ENCODE assay signal across 9 mouse cellular contexts in genomic region chr11:89024181-89024881, GRCm38 (mm10). TPM values are rescaled to one million over a fixed set of nuclear protein-coding genes. Genes with fewer than 3 reads are reported as not detected.
A peak's percentile ranks its signal among the peaks of the same experiment; 100 is the strongest.
DNase-seq lines count a peak whose midpoint lies in the region; ATAC-seq and TF ChIP-seq lines count a peak whose summit lies in the region.
"Had no signal": no experiment of that assay in that cellular context is flagged by ENCODE, and none has a peak within 500 bp of the region (broad histone marks: within the 10 kb centered on the region; RNA-seq: fewer than 3 reads in every experiment).

No protein-coding gene starts in this region.

- no peaks in the 10 kb centered on the region for H3K9me3 ChIP-seq in lung, embryonic 14.5 days (ENCODE audit: low read depth, low read length)
- H3K9me3 ChIP-seq in forebrain, embryonic 10.5 days: no peaks in the 10 kb centered on the region

- no peaks in the 10 kb centered on the region; the same call in 1 of the 2 replicates for H3K36me3 ChIP-seq in lung, embryonic 14.5 days (ENCODE audit: insufficient read depth)
- no peaks in the 10 kb centered on the region for H3K36me3 ChIP-seq in forebrain, embryonic 10.5 days (replicated peaks)

- 21% methylated on average over 11 of the region's 11 CpGs for WGBS in lung, embryonic 14.5 days
- 86% methylated on average over 11 of the region's 11 CpGs for WGBS in forebrain, embryonic 10.5 days

- TF ChIP-seq CTCF in brain, embryonic 14.5 days (IDR thresholded peaks at IDR 0.05; ENCODE audit: borderline replicate concordance, extremely low read depth, insufficient read depth, insufficient read length): no peak
- TF ChIP-seq CTCF in lung, embryonic 14.5 days (IDR thresholded peaks at IDR 0.05; ENCODE audit: low read depth): no peak

- no peak for TF ChIP-seq POLR2A in brain, embryonic 14.5 days (IDR thresholded peaks at IDR 0.05; ENCODE audit: borderline replicate concordance, extremely low read depth, insufficient read depth, insufficient read length, poor library complexity, severe bottlenecking)

- H3K9ac ChIP-seq in lung, embryonic 14.5 days: no peak overlapping the region

- peak overlapping the region; percentile 67 for H3K27ac ChIP-seq in lung, embryonic 14.5 days (ENCODE audit: low read depth)
- H3K27ac ChIP-seq in forebrain, embryonic 10.5 days: no peak overlapping the region

- ATAC-seq in lung, embryonic 14.5 days (ENCODE audit: insufficient read depth): peak; percentile 81

- H3K4me3 ChIP-seq in lung, embryonic 14.5 days (ENCODE audit: low read depth, low read length): no peak overlapping the region
- no peak overlapping the region for H3K4me3 ChIP-seq in forebrain, embryonic 10.5 days

- DNase-seq in right cerebral cortex, postnatal 10 days (ENCODE audit: low spot score in 2 of 2): peak; percentile 62 to 64
- DNase-seq in right cerebral cortex, postnatal 25 days: no peak
- DNase-seq in brain, embryonic 14.5 days (ENCODE audit: low read depth): peak; percentile 44
- DNase-seq in heart, adult 8-10 months (ENCODE audit: low spot score): peak; percentile 87
- peak; percentile 86 for DNase-seq in kidney, adult 18-20 months
- peak; percentile 89 for DNase-seq in lung, embryonic 14.5 days
- DNase-seq in spleen, postnatal 4 days (ENCODE audit: low spot score in 2 of 2): peak; percentile 57 to 71
- no peak for DNase-seq in forebrain, embryonic 10.5 days (ENCODE audit: extremely low spot score, low spot score)

- H3K4me2 ChIP-seq in lung, embryonic 14.5 days: peak overlapping the region; percentile 19; the same call in 1 of the 2 replicates

- no peaks in the 10 kb centered on the region for H3K27me3 ChIP-seq in lung, embryonic 14.5 days (ENCODE audit: insufficient read depth, low read length)
- no peaks in the 10 kb centered on the region for H3K27me3 ChIP-seq in forebrain, embryonic 10.5 days (ENCODE audit: poor library complexity, severe bottlenecking)

- peaks cover 6% of the 10 kb centered on the region for H3K4me1 ChIP-seq in lung, embryonic 14.5 days (ENCODE audit: insufficient read depth)
- H3K4me1 ChIP-seq in forebrain, embryonic 10.5 days: 0 out of 2 replicates have a peak, but pooled peaks cover 4% of the 10 kb centered on the region

RNA-seq across cellular contexts. Expression of gene Trim25, which starts 25.2 kb away (rescaled TPM):
- 1.7 and 3.2 TPM in 2 replicates for polyA plus RNA-seq in brain, embryonic 14.5 days (2012; rRNA removed)
- total RNA-seq in heart, adult 8-10 months (2022): 10 to 100 TPM; 16.8 to 21.3 (median 17.1) TPM
- polyA plus RNA-seq in lung, embryonic 14.5 days (2014; fragmentation: Nextera tagmentation; extraction: Ambion mirVana): 13.4 and 13.8 TPM in 2 replicates
- 2.1 and 2.5 TPM in 2 replicates for polyA plus RNA-seq in forebrain, embryonic 10.5 days (2016; fragmentation: Nextera tagmentation; extraction: Ambion mirVana)

RNA-seq across cellular contexts. Expression of gene Dgke, which starts 42.3 kb away (rescaled TPM):
- polyA plus RNA-seq in brain, embryonic 14.5 days (2012; rRNA removed): 18.4 and 23.1 TPM in 2 replicates
- total RNA-seq in heart, adult 8-10 months (2022): 10 to 100 TPM in 2 of 4 experiments, 1 to 10 TPM in 2; 7.6 to 14.8 (median 11.0) TPM
- polyA plus RNA-seq in lung, embryonic 14.5 days (2014; fragmentation: Nextera tagmentation; extraction: Ambion mirVana): 5.5 and 5.8 TPM in 2 replicates
- 4.3 and 4.8 TPM in 2 replicates for polyA plus RNA-seq in forebrain, embryonic 10.5 days (2016; fragmentation: Nextera tagmentation; extraction: Ambion mirVana)

RNA-seq across cellular contexts. Expression of gene Gm525, which starts 49.3 kb away (rescaled TPM):
- polyA plus RNA-seq in brain, embryonic 14.5 days (2012; rRNA removed): 0.56 TPM in 1 of 2 replicates, not detected in the other
- total RNA-seq in heart, adult 8-10 months (2022): under 1 TPM in 1 of 4 experiments, not detected in 3; 0.60 TPM
- 0.38 TPM in 1 of 2 replicates, not detected in the other for polyA plus RNA-seq in lung, embryonic 14.5 days (2014; fragmentation: Nextera tagmentation; extraction: Ambion mirVana)
- polyA plus RNA-seq in forebrain, embryonic 10.5 days (2016; fragmentation: Nextera tagmentation; extraction: Ambion mirVana): not detected in 2 replicates
- polyA plus RNA-seq: embryonic facial prominence, embryonic 11.5 days had no signal

RNA-seq across cellular contexts. Expression of gene Coil, which starts 54.3 kb away (rescaled TPM):
- 28.9 and 31.3 TPM in 2 replicates for polyA plus RNA-seq in brain, embryonic 14.5 days (2012; rRNA removed)
- total RNA-seq in heart, adult 8-10 months (2022): 1 to 10 TPM; 4.2 to 5.4 (median 4.8) TPM
- 10.8 and 12.2 TPM in 2 replicates for polyA plus RNA-seq in lung, embryonic 14.5 days (2014; fragmentation: Nextera tagmentation; extraction: Ambion mirVana)
- 29.4 TPM in 2 replicates for polyA plus RNA-seq in forebrain, embryonic 10.5 days (2016; fragmentation: Nextera tagmentation; extraction: Ambion mirVana)

RNA-seq across cellular contexts. Expression of gene Elobl, which starts 57.6 kb away (rescaled TPM):
- not detected in 2 replicates for polyA plus RNA-seq in brain, embryonic 14.5 days (2012; rRNA removed)
- not detected for total RNA-seq in heart, adult 8-10 months (2022)
- polyA plus RNA-seq in lung, embryonic 14.5 days (2014; fragmentation: Nextera tagmentation; extraction: Ambion mirVana): not detected in 2 replicates
- not detected in 2 replicates for polyA plus RNA-seq in forebrain, embryonic 10.5 days (2016; fragmentation: Nextera tagmentation; extraction: Ambion mirVana)
- polyA plus RNA-seq: embryonic facial prominence, embryonic 11.5 days had no signal

Comparison
In these comparisons a context has a peak if more than half of its experiments do, and no peak if none do; other contexts are left out.
1. DNase-seq: peak in right cerebral cortex, postnatal 10 days (2 of 2), brain, embryonic 14.5 days (single experiment), heart, adult 8-10 months (single experiment), kidney, adult 18-20 months (single experiment), lung, embryonic 14.5 days (single experiment) and spleen, postnatal 4 days (2 of 2); none in right cerebral cortex, postnatal 25 days (single experiment) and forebrain, embryonic 10.5 days (single experiment).